Mouse (Mus musculus) CH12.LX (cell line): ENCODE results near the gene Rfc4. TPM values are rescaled to one million over a fixed set of nuclear protein-coding genes. Genes with fewer than 3 reads are reported as not detected.
A peak's percentile ranks its signal among the peaks of the same experiment; 100 is the strongest.

Experiments
- DNase-seq: peaks from one replicate; pipeline ENCODE4 v3.0.0-alpha.2; 2013; ENCODE audit errors: extremely low read depth
- H3K27ac ChIP-seq: 2 replicates; pipeline ENCODE4 v1.5.1; 2012; ENCODE audit warnings: low read depth, mild to moderate bottlenecking, control low read depth, moderate library complexity; ENCODE audit not compliant: insufficient read depth
- H3K27me3 ChIP-seq: replicated peaks from 2 replicates; pipeline ENCODE3; 2012; ENCODE audit warnings: inconsistent platforms
- H3K36me3 ChIP-seq, 2 experiments: replicated peaks in 1 of 2; 2 replicates each; pipeline versions ENCODE3 to v1.6.1; 2012; ENCODE audit warnings: inconsistent platforms in 1 of 2, low read length in 1 of 2, mild to moderate bottlenecking in 1 of 2, mixed read lengths in 1 of 2, moderate library complexity in 1 of 2; ENCODE audit not compliant: control insufficient read depth in 1 of 2, insufficient read depth in 1 of 2
- H3K4me1 ChIP-seq, 2 experiments: 2 replicates each; pipeline ENCODE4 v1.6.1; 2012; ENCODE audit warnings: inconsistent platforms in 1 of 2, moderate library complexity in 1 of 2; ENCODE audit not compliant: insufficient read depth in 2 of 2, control insufficient read depth in 1 of 2
- H3K4me2 ChIP-seq: 2 replicates; pipeline ENCODE4 v1.6.1; 2012; ENCODE audit warnings: low read depth, mild to moderate bottlenecking, control low read depth; ENCODE audit not compliant: poor library complexity, insufficient read depth, severe bottlenecking
- H3K4me3 ChIP-seq, 3 experiments: fragments of 150-350 bp in 1 of 3; sonication (generic) in 1 of 3; replicated peaks in 1 of 3; 2 replicates each; pipeline versions ENCODE3 to v1.5.1; 2011 to 2012; ENCODE audit warnings: low read depth in 2 of 3, low read length in 2 of 3, mild to moderate bottlenecking in 2 of 3, moderate library complexity in 2 of 3, control low read depth in 1 of 3, improper control_type of control experiment in 1 of 3, inconsistent platforms in 1 of 3, mixed read lengths in 1 of 3; ENCODE audit not compliant: poor library complexity in 1 of 3
- H3K79me2 ChIP-seq: replicated peaks from 2 replicates; pipeline ENCODE4 v1.6.1; 2012; ENCODE audit warnings: mild to moderate bottlenecking, moderate library complexity; ENCODE audit not compliant: control insufficient read depth, poor library complexity, insufficient read depth, severe bottlenecking; ENCODE audit errors: extremely low read depth
- H3K9ac ChIP-seq: 2 replicates; pipeline ENCODE4 v1.6.1; 2012; ENCODE audit warnings: low read depth, mild to moderate bottlenecking, control low read depth, moderate library complexity; ENCODE audit not compliant: insufficient read depth
- H3K9me3 ChIP-seq: replicated peaks from 2 replicates; pipeline ENCODE3; 2012; ENCODE audit warnings: low read length, inconsistent platforms, mixed read lengths
- BHLHE40 ChIP-seq: IDR thresholded peaks from 2 replicates; pipeline ENCODE4 v1.6.1; 2011; ENCODE audit warnings: mild to moderate bottlenecking, low read depth, low read length, improper control_type of control experiment
- CHD2 ChIP-seq: IDR thresholded peaks from 2 replicates; pipeline ENCODE4 v1.6.1; 2011; ENCODE audit warnings: low read length, improper control_type of control experiment
- CTCF ChIP-seq, 2 experiments: IDR thresholded peaks in 1 of 2; conservative IDR thresholded peaks in 1 of 2; 2 replicates each; pipeline ENCODE4 v1.5.1; 2011 to 2012; ENCODE audit warnings: low read depth in 2 of 2, low read length in 2 of 2, improper control_type of control experiment in 1 of 2, inconsistent platforms in 1 of 2, mild to moderate bottlenecking in 1 of 2, moderate library complexity in 1 of 2
- ELF1 ChIP-seq: IDR thresholded peaks from 2 replicates; pipeline ENCODE4 v1.6.1; 2014; ENCODE audit warnings: low read depth, mild to moderate bottlenecking, inconsistent platforms, low read length, improper control_type of control experiment
- EP300 ChIP-seq: IDR thresholded peaks from 2 replicates; pipeline ENCODE4 v1.6.1; 2011; ENCODE audit warnings: low read length, improper control_type of control experiment
- ETS1 ChIP-seq: conservative IDR thresholded peaks from 2 replicates; pipeline ENCODE4 v1.6.1; 2012; ENCODE audit warnings: low read depth, mild to moderate bottlenecking, inconsistent platforms, low read length, improper control_type of control experiment, moderate library complexity
- IRF4 ChIP-seq: IDR thresholded peaks from 2 replicates; pipeline ENCODE4 v1.6.1; 2014; ENCODE audit warnings: low read depth, mild to moderate bottlenecking, inconsistent platforms, low read length, improper control_type of control experiment
- JUN ChIP-seq: IDR thresholded peaks from 2 replicates; pipeline ENCODE4 v1.6.1; 2011; ENCODE audit warnings: low read depth, mild to moderate bottlenecking, low read length, improper control_type of control experiment, moderate library complexity; ENCODE audit not compliant: insufficient read depth
- KAT2A ChIP-seq: IDR thresholded peaks from 2 replicates; pipeline ENCODE4 v1.6.1; 2012; ENCODE audit warnings: low read length, improper control_type of control experiment, inconsistent platforms; ENCODE audit not compliant: insufficient replicate concordance
- MAFK ChIP-seq: IDR thresholded peaks from 2 replicates; pipeline ENCODE4 v1.6.1; 2011; ENCODE audit warnings: low read length, improper control_type of control experiment; ENCODE audit not compliant: insufficient replicate concordance
- MAZ ChIP-seq: IDR thresholded peaks from 2 replicates; pipeline ENCODE4 v1.6.1; 2012; ENCODE audit warnings: low read depth, mild to moderate bottlenecking, inconsistent platforms, low read length, improper control_type of control experiment, moderate library complexity
- MEF2A ChIP-seq: IDR thresholded peaks from 2 replicates; pipeline ENCODE4 v1.6.1; 2014; ENCODE audit warnings: low read depth, mild to moderate bottlenecking, inconsistent platforms, low read length, improper control_type of control experiment, borderline replicate concordance
- PAX5 ChIP-seq: IDR thresholded peaks from 2 replicates; pipeline ENCODE4 v1.6.1; 2012; ENCODE audit warnings: low read length, inconsistent platforms, mixed read lengths
- POLR2A ChIP-seq: IDR thresholded peaks from 2 replicates; pipeline ENCODE4 v1.6.1; 2011; ENCODE audit warnings: low read depth, mild to moderate bottlenecking, improper control_type of control experiment, low read length
- POLR2AphosphoS2 ChIP-seq: IDR thresholded peaks from 2 replicates; pipeline ENCODE4 v1.6.1; 2011; ENCODE audit warnings: low read depth, low read length, improper control_type of control experiment
- SIN3A ChIP-seq: IDR thresholded peaks from 2 replicates; pipeline ENCODE4 v1.6.1; 2012; ENCODE audit warnings: low read length, improper control_type of control experiment, inconsistent platforms
- TCF12 ChIP-seq: IDR thresholded peaks from 2 replicates; pipeline ENCODE4 v1.6.1; 2014; ENCODE audit warnings: low read depth, mild to moderate bottlenecking, inconsistent platforms, low read length, improper control_type of control experiment
- ZC3H11A ChIP-seq: IDR thresholded peaks from 2 replicates; pipeline ENCODE4 v1.6.1; 2012; ENCODE audit warnings: low read depth, mild to moderate bottlenecking, inconsistent platforms, low read length, improper control_type of control experiment
- ZMIZ1 ChIP-seq: IDR thresholded peaks from 2 replicates; pipeline ENCODE4 v1.6.1; 2012; ENCODE audit warnings: low read depth, mild to moderate bottlenecking, inconsistent platforms, low read length, improper control_type of control experiment
- dilution Hi-C: fragments of 300-500 bp; cut with MboI; formaldehyde crosslinking; loops from 2 replicates; pipeline ENCODE4 v1.14.3; 2020; ENCODE audit warnings: low sequenced_read_pairs; ENCODE audit not compliant: extremely low pct_unique_long_range_greater_than_20kb, extremely low pct_ligation_motif_present
- in situ Hi-C: fragments of 300-500 bp; cut with MboI; formaldehyde crosslinking; loops from 3 replicates; pipeline ENCODE4 v1.14.3; 2019; ENCODE audit warnings: low sequenced_read_pairs, low pct_ligation_motif_present, low pct_unique_long_range_greater_than_20kb, mixed read lengths
- polyA plus RNA-seq: library from polyadenylated mRNA; unstranded; fragments of >175 nt; gene quantifications from 2 replicates; pipeline ENCODE4 v1.2.1, GENCODE M21; 2012; ENCODE audit warnings: low read depth; ENCODE audit not compliant: insufficient read length
- total RNA-seq, 2 experiments: library from RNA; depleted of rRNA; stranded (reverse); fragments of 300-350 nt in 1 of 2; fragments of >200 nt in 1 of 2; gene quantifications; 2 replicates each; pipeline ENCODE4 v1.2.3; 2012 to 2014

Rfc4 gene
- total and polyA plus RNA-seq, 3 experiments = 74.6 to 191 (median 121) TPM

DNA sequence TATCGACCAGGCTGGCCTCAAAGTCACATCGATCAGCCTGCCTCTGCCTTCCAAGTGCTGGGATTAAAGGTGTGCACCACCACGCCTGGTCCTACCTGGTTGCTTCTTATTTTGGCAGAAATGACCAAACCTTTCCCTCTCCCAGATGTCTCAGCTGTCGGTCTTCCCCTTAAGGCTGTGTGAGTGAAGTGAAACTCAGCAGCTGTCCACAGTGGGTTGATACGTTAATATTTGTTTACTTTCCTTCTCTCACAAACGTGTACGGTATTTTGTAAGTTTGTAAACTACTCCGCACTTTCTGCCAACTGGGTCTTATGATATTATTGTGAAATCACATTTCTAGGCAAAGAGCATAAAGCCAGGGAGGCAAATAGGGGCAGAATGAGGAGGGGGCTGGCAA lies 21.9 kb upstream of the Rfc4 start:
- in situ Hi-C loops = loop anchor here (5.0 to 10.0 kb wide), 2 partner anchors 133 to 285 kb away; no protein-coding TSS in a partner anchor
- TF ChIP-seq EP300 = peak; percentile 61; the same call in 1 of the 2 replicates
- TF ChIP-seq TCF12 = 0 out of 2 replicates have a peak, but pooled peaks have one; percentile 20
- no peak for TF ChIP-seq JUN
- TF ChIP-seq IRF4 = peak; percentile 70
- TF ChIP-seq ETS1 = peak; percentile 48
- 0 out of 2 replicates have a peak, but pooled peaks have one; percentile 52 for TF ChIP-seq MEF2A
- no peak for TF ChIP-seq MAZ
- TF ChIP-seq SIN3A = peak; percentile 47; the same call in 1 of the 2 replicates
- TF ChIP-seq BHLHE40 = peak; percentile 54; the same call in 1 of the 2 replicates
- TF ChIP-seq ELF1 = no peak
- Histone ChIP-seq H3K36me3 (no peaks in the 10 kb centered on the region), H3K4me1 (peaks cover 9 to 47% of the 10 kb centered on the region in 2 experiments; a peak in 3 of 4 replicates), H3K27me3 (peaks cover 3% of the 10 kb centered on the region), H3K9ac (no peak overlapping the region), H3K27ac (no peak overlapping the region), H3K9me3 (no peaks in the 10 kb centered on the region), H3K79me2 (no peaks in the 10 kb centered on the region), H3K4me3 (no peak overlapping the region), H3K4me2 (peak overlapping the region; percentile 12; the same call in 1 of the 2 replicates)
- dilution Hi-C loops = no loop called here
- no peak for DNase-seq

DNA sequence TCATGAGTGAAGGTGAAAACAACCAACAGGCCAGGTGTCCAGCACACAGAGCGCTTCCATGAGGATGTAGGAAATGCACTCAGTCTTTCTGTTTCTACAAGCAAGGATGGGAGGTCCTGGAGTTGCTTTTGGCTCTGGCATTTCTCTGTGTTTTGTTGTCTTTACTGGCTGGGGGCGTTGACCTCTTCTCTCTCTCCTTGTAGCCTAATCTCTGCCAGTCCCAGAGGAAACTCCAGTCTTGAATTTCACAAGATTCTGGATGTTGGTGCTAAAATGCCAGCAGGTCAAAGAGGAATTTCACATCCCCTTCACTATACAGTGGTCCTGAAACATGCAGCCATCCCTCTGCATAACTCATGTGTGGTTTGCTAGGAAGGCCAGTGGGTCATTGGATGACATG lies 21.4 kb upstream of the Rfc4 start:
- H3K9ac ChIP-seq = no peak overlapping the region

More for the DNA sequence above, 21.4 kb upstream of the Rfc4 start:
- Histone ChIP-seq H3K79me2 (no peaks in the 10 kb centered on the region), H3K4me2 (no peak overlapping the region), H3K27ac (no peak overlapping the region), H3K36me3 (no peaks in the 10 kb centered on the region), H3K9me3 (no peaks in the 10 kb centered on the region), H3K4me1 (peaks cover 10 to 50% of the 10 kb centered on the region in 2 experiments; a peak in 3 of 4 replicates), H3K4me3 (no peak overlapping the region), H3K27me3 (peaks cover 3% of the 10 kb centered on the region)
- TF ChIP-seq MAZ (no peak), ELF1 (no peak), MAFK (no peak), CTCF (conservative IDR thresholded peaks at IDR 0.05 in 1 of 2, IDR thresholded peaks at IDR 0.05 in 1 of 2; ENCODE audit: low read depth in 2 of 2, low read length in 2 of 2) (no peak), PAX5 (no peak), POLR2A (no peak), BHLHE40 (no peak), ZMIZ1 (no peak), ZC3H11A (no peak), KAT2A (no peak), CHD2 (no peak), POLR2AphosphoS2 (no peak)
- dilution Hi-C loops (no loop called here), in situ Hi-C loops (loop anchor here (5.0 to 10.0 kb wide), 2 partner anchors 133 to 286 kb away; no protein-coding TSS in a partner anchor)
- DNase-seq = no peak
